Mouse (Mus musculus): ENCODE data around the gene Myzap.

DNA sequence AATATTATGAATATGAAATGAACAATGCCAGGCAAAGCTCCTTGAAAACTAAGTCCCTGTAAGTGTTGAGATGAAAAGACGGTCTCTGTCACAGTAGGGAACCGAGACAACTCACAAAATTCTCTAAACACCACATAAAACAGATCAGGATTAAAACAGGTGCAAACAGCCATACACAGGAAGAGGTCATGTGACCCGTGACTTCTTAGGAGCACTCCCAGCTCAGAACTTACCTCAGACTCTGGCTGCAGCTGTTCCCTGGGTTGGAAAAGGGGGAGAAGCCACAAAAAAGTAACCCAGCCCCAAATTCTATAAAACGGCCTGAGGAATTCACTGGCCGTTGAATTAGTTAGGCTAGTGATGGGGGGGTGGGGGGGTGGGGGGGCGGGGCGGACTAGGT lies 22.0 kb downstream of the Myzap start:
- no peak for TF ChIP-seq GATA1 (IDR thresholded peaks at IDR 0.05; ENCODE audit: borderline replicate concordance, low read length)
- no peak for TF ChIP-seq FLI1 (IDR thresholded peaks at IDR 0.05; ENCODE audit: low read length)
